8 mouse cellular contexts compared by ENCODE assay signal in the genomic region with DNA sequence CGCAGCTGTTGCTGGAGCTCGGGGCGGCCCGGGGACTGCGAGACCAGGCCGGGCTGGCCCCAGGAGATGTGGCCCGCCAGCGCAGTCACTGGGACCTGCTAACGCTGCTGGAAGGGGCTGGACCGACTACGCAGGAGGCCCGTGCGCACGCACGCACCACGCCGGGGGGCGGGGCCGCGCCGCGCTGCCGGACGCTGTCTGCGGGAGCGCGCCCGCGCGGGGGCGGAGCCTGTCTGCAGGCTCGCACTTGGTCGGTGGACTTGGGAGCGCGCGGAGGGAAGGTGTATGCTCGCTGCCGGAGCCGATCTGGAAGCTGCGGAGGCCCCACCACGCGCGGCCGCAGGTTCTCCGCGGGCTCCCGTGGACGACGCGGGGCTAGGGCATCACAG. TPM values are rescaled to one million over a fixed set of nuclear protein-coding genes. Genes with fewer than 3 reads are reported as not detected.
DNase-seq lines count a peak whose midpoint lies in the region; ATAC-seq lines count a peak whose summit lies in the region.

No protein-coding gene starts in this region.

- H3K4me2 ChIP-seq in intestine, embryonic 16.5 days (ENCODE audit: low read depth, low read length): peak overlapping the region; percentile 98

- no peaks in the 10 kb centered on the region for H3K9me3 ChIP-seq in intestine, embryonic 16.5 days (ENCODE audit: control insufficient read depth, low read length)
- no peaks in the 10 kb centered on the region for H3K9me3 ChIP-seq in midbrain, embryonic 10.5 days (replicated peaks)

- peak overlapping the region; percentile 82 for H3K4me3 ChIP-seq in intestine, embryonic 16.5 days (ENCODE audit: low read length)
- peak overlapping the region; percentile 96 for H3K4me3 ChIP-seq in midbrain, embryonic 10.5 days

- H3K4me1 ChIP-seq in intestine, embryonic 16.5 days (ENCODE audit: control insufficient read depth, insufficient read depth, low read length): peaks cover 49% of the 10 kb centered on the region
- peaks cover 80% of the 10 kb centered on the region for H3K4me1 ChIP-seq in midbrain, embryonic 10.5 days

- intact Hi-C loops in gastrocnemius, postnatal 36 days (cut with DNase I): no loop called here
- intact Hi-C loops in left cerebral cortex, postnatal 36 days (cut with DNase I): loop anchor here (2.0 kb wide), 1 partner anchor 17 kb away; a partner anchor contains a TSS

- peak; percentile 99 for DNase-seq in adrenal gland, adult 2 months
- peak; percentile 92 for DNase-seq in embryo, embryonic 11.5 days (ENCODE audit: low read depth, low spot score)
- DNase-seq in gastrocnemius, postnatal 36 days: peak; percentile 94 to 98
- DNase-seq in left cerebral cortex, postnatal 36 days (ENCODE audit: low spot score in 2 of 2): peak; percentile 98 to 100
- DNase-seq in midbrain, embryonic 10.5 days (ENCODE audit: low spot score): peak; percentile 96
- peak; percentile 98 for DNase-seq in right cerebral cortex, postnatal 36 days (ENCODE audit: low spot score in 2 of 2)
- DNase-seq in urinary bladder, postnatal 4 days (ENCODE audit: low spot score in 2 of 2): peak; percentile 96 to 98

- H3K9ac ChIP-seq in intestine, embryonic 16.5 days (ENCODE audit: low read depth, low read length): peak overlapping the region; percentile 96

- WGBS in intestine, embryonic 16.5 days: under 1% methylated on average over 49 of the region's 50 CpGs
- 0% methylated on average over 50 of the region's 50 CpGs for WGBS in midbrain, embryonic 10.5 days

- no peaks in the 10 kb centered on the region for H3K36me3 ChIP-seq in intestine, embryonic 16.5 days (ENCODE audit: control insufficient read depth, insufficient read depth, low read length)
- H3K36me3 ChIP-seq in midbrain, embryonic 10.5 days: no peaks in the 10 kb centered on the region

- H3K27ac ChIP-seq in intestine, embryonic 16.5 days (ENCODE audit: low read length): peak overlapping the region; percentile 95
- H3K27ac ChIP-seq in midbrain, embryonic 10.5 days (replicated peaks): peak overlapping the region; percentile 98

- peak; percentile 90 for ATAC-seq in intestine, embryonic 16.5 days

- H3K27me3 ChIP-seq in intestine, embryonic 16.5 days (replicated peaks; ENCODE audit: control insufficient read depth, insufficient read depth, low read length): no peaks in the 10 kb centered on the region
- no peaks in the 10 kb centered on the region for H3K27me3 ChIP-seq in midbrain, embryonic 10.5 days (ENCODE audit: low read depth, poor library complexity, severe bottlenecking)

RNA-seq across cellular contexts. Expression of a gene that starts 2.2 kb away (rescaled TPM):
- total RNA-seq in adrenal gland, adult 2 months (2021): 1 to 10 TPM; 4.3 to 7.4 TPM
- 8.0 and 10.0 TPM in 2 replicates for polyA plus RNA-seq in adrenal gland, adult 2 months (2012; rRNA removed)
- total RNA-seq in gastrocnemius, postnatal 36 days (2021): 1 to 10 TPM; 1.9 to 2.8 TPM
- polyA plus RNA-seq in intestine, embryonic 16.5 days (2015; fragmentation: Nextera tagmentation; extraction: Ambion mirVana): 12.0 and 12.5 TPM in 2 replicates
- total RNA-seq in left cerebral cortex, postnatal 36 days (2021): 1 to 10 TPM; 2.6 to 2.9 TPM
- 5.3 and 6.6 TPM in 2 replicates for polyA plus RNA-seq in midbrain, embryonic 10.5 days (2016; fragmentation: Nextera tagmentation; extraction: Ambion mirVana)

RNA-seq across cellular contexts. Expression of a gene that starts 3.6 kb away (rescaled TPM):
- 10 to 100 TPM; 35.2 to 42.7 TPM for total RNA-seq in adrenal gland, adult 2 months (2021)
- 43.4 and 45.6 TPM in 2 replicates for polyA plus RNA-seq in adrenal gland, adult 2 months (2012; rRNA removed)
- 10 to 100 TPM; 12.1 to 13.9 TPM for total RNA-seq in gastrocnemius, postnatal 36 days (2021)
- polyA plus RNA-seq in intestine, embryonic 16.5 days (2015; fragmentation: Nextera tagmentation; extraction: Ambion mirVana): 5.6 and 6.9 TPM in 2 replicates
- 10 to 100 TPM; 53.2 to 58.4 TPM for total RNA-seq in left cerebral cortex, postnatal 36 days (2021)
- polyA plus RNA-seq in midbrain, embryonic 10.5 days (2016; fragmentation: Nextera tagmentation; extraction: Ambion mirVana): 17.5 and 17.7 TPM in 2 replicates

RNA-seq across cellular contexts. Expression of a gene that starts 10.2 kb away (rescaled TPM):
- under 1 TPM; 0.84 to 0.86 TPM for total RNA-seq in adrenal gland, adult 2 months (2021)
- 1.3 and 1.5 TPM in 2 replicates for polyA plus RNA-seq in adrenal gland, adult 2 months (2012; rRNA removed)
- total RNA-seq in gastrocnemius, postnatal 36 days (2021): under 1 TPM in 1 of 2 experiments, not detected in 1; 0.28 TPM
- 2.3 and 2.4 TPM in 2 replicates for polyA plus RNA-seq in intestine, embryonic 16.5 days (2015; fragmentation: Nextera tagmentation; extraction: Ambion mirVana)
- under 1 TPM; 0.30 to 0.75 TPM for total RNA-seq in left cerebral cortex, postnatal 36 days (2021)
- polyA plus RNA-seq in midbrain, embryonic 10.5 days (2016; fragmentation: Nextera tagmentation; extraction: Ambion mirVana): 3.1 and 3.2 TPM in 2 replicates

RNA-seq across cellular contexts. Expression of a gene that starts 16.1 kb away (rescaled TPM):
- total RNA-seq in adrenal gland, adult 2 months (2021): 10 to 100 TPM; 77.8 to 92.0 TPM
- polyA plus RNA-seq in adrenal gland, adult 2 months (2012; rRNA removed): 90.8 and 115 TPM in 2 replicates
- 10 to 100 TPM; 17.3 to 18.0 TPM for total RNA-seq in gastrocnemius, postnatal 36 days (2021)
- 190 and 197 TPM in 2 replicates for polyA plus RNA-seq in intestine, embryonic 16.5 days (2015; fragmentation: Nextera tagmentation; extraction: Ambion mirVana)
- total RNA-seq in left cerebral cortex, postnatal 36 days (2021): 10 to 100 TPM; 66.9 to 72.0 TPM
- polyA plus RNA-seq in midbrain, embryonic 10.5 days (2016; fragmentation: Nextera tagmentation; extraction: Ambion mirVana): 202 and 233 TPM in 2 replicates

RNA-seq across cellular contexts. Expression of a gene that starts 16.6 kb away (rescaled TPM):
- total RNA-seq in adrenal gland, adult 2 months (2021): 100 to 1,000 TPM; 113 to 118 TPM
- 275 and 286 TPM in 2 replicates for polyA plus RNA-seq in adrenal gland, adult 2 months (2012; rRNA removed)
- total RNA-seq in gastrocnemius, postnatal 36 days (2021): 10 to 100 TPM; 61.5 to 63.2 TPM
- 61.8 and 67.9 TPM in 2 replicates for polyA plus RNA-seq in intestine, embryonic 16.5 days (2015; fragmentation: Nextera tagmentation; extraction: Ambion mirVana)
- 100 to 1,000 TPM; 161 to 177 TPM for total RNA-seq in left cerebral cortex, postnatal 36 days (2021)
- 66.0 and 70.1 TPM in 2 replicates for polyA plus RNA-seq in midbrain, embryonic 10.5 days (2016; fragmentation: Nextera tagmentation; extraction: Ambion mirVana)

Comparison
In these comparisons a context has a peak if more than half of its experiments do, and no peak if none do; other contexts are left out.
1. Peak in every context shown above with its lines: DNase-seq, ATAC-seq, H3K4me3 ChIP-seq and H3K27ac ChIP-seq.